Mouse (Mus musculus) heart, embryonic 13.5 days (tissue): Measurements from ENCODE around the gene Atg9a. TPM values are rescaled to one million over a fixed set of nuclear protein-coding genes. Genes with fewer than 3 reads are reported as not detected.

Experiments
- ATAC-seq: fragments of 200-750 bp; cut with Nextera tagmentation; 2 replicates; pipeline ENCODE4 v1.8.0; 2017; ENCODE audit warnings: moderate TSS enrichment; ENCODE audit not compliant: insufficient number of reproducible peaks, low FRiP score, low TSS enrichment; ENCODE audit errors: extremely low read depth
- H3K27ac ChIP-seq: fragments of 300-500 bp; sonication (generic); replicated peaks from 2 replicates; pipeline ENCODE4 v1.5.1; 2015; ENCODE audit warnings: moderate library complexity, mild to moderate bottlenecking, inconsistent platforms
- H3K27me3 ChIP-seq: fragments of 300-500 bp; sonication (generic); replicated peaks from 2 replicates; pipeline ENCODE4 v1.6.1; 2015; ENCODE audit warnings: mild to moderate bottlenecking, inconsistent platforms
- H3K36me3 ChIP-seq: fragments of 300-500 bp; sonication (generic); 2 replicates; pipeline ENCODE4 v1.6.1; 2015; ENCODE audit warnings: mild to moderate bottlenecking, inconsistent platforms
- H3K4me1 ChIP-seq: fragments of 300-500 bp; sonication (generic); 2 replicates; pipeline ENCODE4 v1.6.1; 2015; ENCODE audit warnings: inconsistent platforms
- H3K4me2 ChIP-seq: fragments of 300-500 bp; sonication (generic); 2 replicates; pipeline ENCODE4 v1.6.1; 2015; ENCODE audit warnings: inconsistent platforms, mild to moderate bottlenecking, moderate library complexity
- H3K4me3 ChIP-seq: fragments of 300-500 bp; sonication (generic); 2 replicates; pipeline ENCODE4 v1.5.1; 2015; ENCODE audit warnings: moderate library complexity, mild to moderate bottlenecking, inconsistent platforms
- H3K9ac ChIP-seq: fragments of 300-500 bp; sonication (generic); 2 replicates; pipeline ENCODE4 v1.6.1; 2015; ENCODE audit warnings: inconsistent platforms, mild to moderate bottlenecking, moderate library complexity
- H3K9me3 ChIP-seq: fragments of 300-500 bp; sonication (generic); 2 replicates; pipeline ENCODE4 v1.6.1; 2016; ENCODE audit warnings: inconsistent platforms
- WGBS: fragments of 180-500 bp; shearing (Covaris S2); methylation state at CpG from one replicate; pipeline ENCODE4 v1.1.7; 2015; ENCODE audit warnings: mixed read lengths; 5-methylcytosine and 5-hydroxymethylcytosine counted together
- microRNA-seq: library from miRNA; unstranded; fragments of <30 nt; microRNA quantifications from one replicate; pipeline ENCODE4, GENCODE M21; 2016
- polyA plus RNA-seq: library from polyadenylated mRNA; unstranded; fragments of >200 nt; fragmentation: Nextera tagmentation; extraction: Ambion mirVana; gene quantifications from 2 replicates; pipeline ENCODE4 v1.2.1, GENCODE M21; 2015

The Atg9a gene
- polyA plus RNA-seq, 1 experiment from 2014 or later = 30.4 TPM

- H3K27me3 ChIP-seq = peaks cover 12% of the 10 kb centered on the region
- no peak overlapping the region; the same call in 1 of the 2 replicates for H3K27ac ChIP-seq
- 26% methylated on average over 3 of the region's 3 CpGs for WGBS
- H3K4me2 ChIP-seq = peak overlapping the region; percentile 29; the same call in 1 of the 2 replicates
- H3K9ac ChIP-seq = no peak overlapping the region
- H3K9me3 ChIP-seq = no peaks in the 10 kb centered on the region
- no peak for ATAC-seq
- peaks cover 15% of the 10 kb centered on the region for H3K4me1 ChIP-seq
- peaks cover 52% of the 10 kb centered on the region for H3K36me3 ChIP-seq
- no peak overlapping the region for H3K4me3 ChIP-seq
These were observed 55.3 kb downstream of the Atg9a start for GRCm38 (mm10) chr1:75136730-75137129.

GRCm38 (mm10) chr1:75136293-75136692 lies 55.7 kb downstream of the Atg9a start:
- H3K9ac ChIP-seq = peak overlapping the region; percentile 5; the same call in 1 of the 2 replicates
- H3K4me1 ChIP-seq = peaks cover 15% of the 10 kb centered on the region
- H3K27me3 ChIP-seq = peaks cover 12% of the 10 kb centered on the region
- no peaks in the 10 kb centered on the region for H3K9me3 ChIP-seq
- WGBS = 68% methylated on average over 6 of the region's 6 CpGs
- ATAC-seq = no peak
- no peak overlapping the region; the same call in 1 of the 2 replicates for H3K27ac ChIP-seq
- peaks cover 52% of the 10 kb centered on the region for H3K36me3 ChIP-seq
- no peak overlapping the region for H3K4me3 ChIP-seq
- peak overlapping the region; percentile 22 for H3K4me2 ChIP-seq

- H3K4me1 ChIP-seq = no peaks in the 10 kb centered on the region
- no peak within 1 kb of the TSS for H3K4me3 ChIP-seq
- no peak within 1 kb of the TSS for H3K4me2 ChIP-seq
- no peak for ATAC-seq
- no peaks in the 10 kb centered on the region for H3K9me3 ChIP-seq
- WGBS = 50% methylated on average over 12 of the region's 12 CpGs
- peaks cover 38% of the 10 kb centered on the region for H3K36me3 ChIP-seq
- H3K9ac ChIP-seq = no peak within 1 kb of the TSS
- no peak within 1 kb of the TSS for H3K27ac ChIP-seq
- peaks cover 17% of the 10 kb centered on the region for H3K27me3 ChIP-seq
These were observed 58.4 kb downstream of the Atg9a start, which contains the start of gene Slc23a3 for GRCm38 (mm10) chr1:75133421-75134207. TSS of gene Slc23a3 (minus strand) at chr1:75133890.

Small RNA genes within 50 kb of the gene (microRNA-seq; reads per million reads assigned to microRNA genes)
- not detected for gene Gm27943

Other genes with a start within 250 kb of the Atg9a start
- gene Ihh, start 240.5 kb downstream of the Atg9a start, polyA plus RNA-seq = 0.05 and 0.31 TPM in 2 replicates
- gene Nhej1, start 67.0 kb downstream of the Atg9a start, polyA plus RNA-seq = 7.6 and 7.9 TPM in 2 replicates
- gene Slc23a3, start 58.3 kb downstream of the Atg9a start, polyA plus RNA-seq = 0.41 and 1.0 TPM in 2 replicates
- gene Cnppd1, start 49.5 kb downstream of the Atg9a start, polyA plus RNA-seq = 36.2 and 39.1 TPM in 2 replicates
- gene Retreg2, start 49.4 kb downstream of the Atg9a start, polyA plus RNA-seq = 35.2 and 35.9 TPM in 2 replicates
- gene Zfand2b, start 23.6 kb downstream of the Atg9a start, polyA plus RNA-seq = 27.2 and 31.7 TPM in 2 replicates
- 14.8 and 17.6 TPM in 2 replicates for gene Abcb6, start 11.8 kb downstream of the Atg9a start, polyA plus RNA-seq
- 23.7 and 26.4 TPM in 2 replicates for gene Ankzf1, start within 50 bp of the Atg9a start, polyA plus RNA-seq
- gene Glb1l, start 18.6 kb upstream of the Atg9a start, polyA plus RNA-seq = 6.9 and 8.2 TPM in 2 replicates
- gene Stk16, start 18.6 kb upstream of the Atg9a start, polyA plus RNA-seq = 81.2 and 96.6 TPM in 2 replicates
- 43.3 and 45.1 TPM in 2 replicates for gene Tuba4a, start 27.7 kb upstream of the Atg9a start, polyA plus RNA-seq
- not detected in 2 replicates for gene A630095N17Rik, start 39.9 kb upstream of the Atg9a start, polyA plus RNA-seq
- 30.5 and 32.6 TPM in 2 replicates for gene Dnajb2, start 44.2 kb upstream of the Atg9a start, polyA plus RNA-seq
- gene Ptprn, start 72.3 kb upstream of the Atg9a start, polyA plus RNA-seq = 0.40 and 0.87 TPM in 2 replicates
- 0.75 TPM in 1 of 2 replicates, not detected in the other for gene Resp18, start 86.2 kb upstream of the Atg9a start, polyA plus RNA-seq
- gene Dnpep, start 125.8 kb upstream of the Atg9a start, polyA plus RNA-seq = 115 and 121 TPM in 2 replicates
- gene Des, start 168.1 kb upstream of the Atg9a start, polyA plus RNA-seq = 393 and 426 TPM in 2 replicates
- 55.1 and 58.8 TPM in 2 replicates for gene Speg, start 183.1 kb upstream of the Atg9a start, polyA plus RNA-seq
- 70.7 and 73.7 TPM in 2 replicates for gene Gmppa, start 243.7 kb upstream of the Atg9a start, polyA plus RNA-seq